In genomic region chr17:35544680-35545079, GRCm38 (mm10) we compare ENCODE assay signal across 9 mouse cellular contexts. TPM values are rescaled to one million over a fixed set of nuclear protein-coding genes. Genes with fewer than 3 reads are reported as not detected.
DNase-seq lines count a peak whose midpoint lies in the region; ATAC-seq lines count a peak whose summit lies in the region.
"Had no signal": no experiment of that assay in that cellular context is flagged by ENCODE, and none has a peak within 500 bp of the region (broad histone marks: within the 10 kb centered on the region; RNA-seq: fewer than 3 reads in every experiment).

No protein-coding gene starts in this region.

- peaks cover 1% of the 10 kb centered on the region; the same call in 1 of the 2 replicates for H3K27me3 ChIP-seq in midbrain, embryonic 10.5 days (ENCODE audit: low read depth, poor library complexity, severe bottlenecking)
- no peaks in the 10 kb centered on the region for H3K27me3 ChIP-seq in midbrain, embryonic 16.5 days (ENCODE audit: control insufficient read depth, insufficient read depth, low read depth, low read length)
- H3K27me3 ChIP-seq in hindbrain, embryonic 13.5 days = no peaks in the 10 kb centered on the region

- H3K27ac ChIP-seq in midbrain, embryonic 10.5 days (replicated peaks) = no peak overlapping the region
- H3K27ac ChIP-seq in midbrain, embryonic 16.5 days (ENCODE audit: low read length) = no peak overlapping the region
- no peak overlapping the region for H3K27ac ChIP-seq in hindbrain, embryonic 13.5 days

- no peak for ATAC-seq in midbrain, embryonic 16.5 days
- peak; percentile 36; the same call in 1 of the 2 replicates for ATAC-seq in hindbrain, embryonic 13.5 days (ENCODE audit: low FRiP score)
- ATAC-seq in inflammation-experienced regulatory T-cells, adult 6 months = no peak

- intact Hi-C loops in left cerebral cortex, postnatal 4 days (cut with DNase I) = no loop called here

- 36% methylated on average over 6 of the region's 6 CpGs for WGBS in midbrain, embryonic 10.5 days
- 33% methylated on average over 6 of the region's 6 CpGs for WGBS in midbrain, embryonic 16.5 days
- 34% methylated on average over 6 of the region's 6 CpGs for WGBS in hindbrain, embryonic 13.5 days

- H3K36me3 ChIP-seq in midbrain, embryonic 10.5 days = no peaks in the 10 kb centered on the region
- H3K36me3 ChIP-seq in midbrain, embryonic 16.5 days (ENCODE audit: control insufficient read depth, insufficient read depth, low read length) = no peaks in the 10 kb centered on the region
- H3K36me3 ChIP-seq in hindbrain, embryonic 13.5 days = no peaks in the 10 kb centered on the region

- H3K4me3 ChIP-seq in midbrain, embryonic 10.5 days = no peak overlapping the region
- H3K4me3 ChIP-seq in midbrain, embryonic 16.5 days (ENCODE audit: low read depth, low read length) = no peak overlapping the region
- H3K4me3 ChIP-seq in hindbrain, embryonic 13.5 days = no peak overlapping the region

- no peaks in the 10 kb centered on the region for H3K9me3 ChIP-seq in midbrain, embryonic 10.5 days (replicated peaks)
- H3K9me3 ChIP-seq in midbrain, embryonic 16.5 days (replicated peaks; ENCODE audit: control insufficient read depth, low read length, poor library complexity, severe bottlenecking) = no peaks in the 10 kb centered on the region
- H3K9me3 ChIP-seq in hindbrain, embryonic 13.5 days = no peaks in the 10 kb centered on the region

- H3K4me2 ChIP-seq in midbrain, embryonic 16.5 days (ENCODE audit: low read length) = no peak overlapping the region
- no peak overlapping the region for H3K4me2 ChIP-seq in hindbrain, embryonic 13.5 days

- no peak overlapping the region for H3K9ac ChIP-seq in midbrain, embryonic 16.5 days (ENCODE audit: low read depth, low read length)
- H3K9ac ChIP-seq in hindbrain, embryonic 13.5 days = no peak overlapping the region

- DNase-seq in midbrain, embryonic 10.5 days (ENCODE audit: low spot score) = peak; percentile 61
- DNase-seq in T-cell, adult 2 months (ENCODE audit: low spot score) = peak; percentile 43
- peak; percentile 67 to 75 for DNase-seq in cerebellum, postnatal 36 days
- DNase-seq in left cerebral cortex, postnatal 4 days = peak; percentile 58
- peak; percentile 66 for DNase-seq in neural tube, embryonic 10.5 days (ENCODE audit: extremely low spot score, low spot score)

- H3K4me1 ChIP-seq in midbrain, embryonic 10.5 days = peaks cover 28% of the 10 kb centered on the region
- peaks cover 4% of the 10 kb centered on the region for H3K4me1 ChIP-seq in midbrain, embryonic 16.5 days (ENCODE audit: control insufficient read depth, insufficient read depth, low read length)
- peaks cover 31% of the 10 kb centered on the region for H3K4me1 ChIP-seq in hindbrain, embryonic 13.5 days (replicated peaks)

RNA-seq across cellular contexts. Expression of gene Cdsn, which starts 7.2 kb away (rescaled TPM):
- 0.07 and 0.10 TPM in 2 replicates for polyA plus RNA-seq in midbrain, embryonic 10.5 days (2016; fragmentation: Nextera tagmentation; extraction: Ambion mirVana)
- 0.07 and 0.09 TPM in 2 replicates for polyA plus RNA-seq in midbrain, embryonic 16.5 days (2015; fragmentation: Nextera tagmentation; extraction: Ambion mirVana)
- polyA plus RNA-seq in hindbrain, embryonic 13.5 days (2015; fragmentation: Nextera tagmentation; extraction: Ambion mirVana) = 0.12 and 0.14 TPM in 2 replicates
- under 1 TPM; 0.26 to 0.36 TPM for total RNA-seq in left cerebral cortex, postnatal 4 days (2021)
- not detected for polyA plus RNA-seq in inflammation-experienced regulatory T-cells, adult 6 months (2017; shearing (Covaris generic))
- total RNA-seq: gastrocnemius, postnatal 36 days had no signal

RNA-seq across cellular contexts. Expression of gene Psors1c2, which starts 11.7 kb away (rescaled TPM):
- 1.4 and 2.0 TPM in 2 replicates for polyA plus RNA-seq in midbrain, embryonic 10.5 days (2016; fragmentation: Nextera tagmentation; extraction: Ambion mirVana)
- polyA plus RNA-seq in midbrain, embryonic 16.5 days (2015; fragmentation: Nextera tagmentation; extraction: Ambion mirVana) = 0.60 and 0.68 TPM in 2 replicates
- polyA plus RNA-seq in hindbrain, embryonic 13.5 days (2015; fragmentation: Nextera tagmentation; extraction: Ambion mirVana) = 0.68 and 1.4 TPM in 2 replicates
- 1 to 10 TPM; 1.5 to 2.4 TPM for total RNA-seq in left cerebral cortex, postnatal 4 days (2021)
- polyA plus RNA-seq in inflammation-experienced regulatory T-cells, adult 6 months (2017; shearing (Covaris generic)) = under 1 TPM in 1 of 3 experiments, not detected in 2; 0.73 TPM
- total RNA-seq: gastrocnemius, postnatal 36 days had no signal

RNA-seq across cellular contexts. Expression of gene 2300002M23Rik, which starts 22.6 kb away (rescaled TPM):
- not detected in 2 replicates for polyA plus RNA-seq in midbrain, embryonic 10.5 days (2016; fragmentation: Nextera tagmentation; extraction: Ambion mirVana)
- not detected in 2 replicates for polyA plus RNA-seq in midbrain, embryonic 16.5 days (2015; fragmentation: Nextera tagmentation; extraction: Ambion mirVana)
- polyA plus RNA-seq in hindbrain, embryonic 13.5 days (2015; fragmentation: Nextera tagmentation; extraction: Ambion mirVana) = not detected in 2 replicates
- total RNA-seq in left cerebral cortex, postnatal 4 days (2021) = not detected
- not detected for polyA plus RNA-seq in inflammation-experienced regulatory T-cells, adult 6 months (2017; shearing (Covaris generic))
- total RNA-seq: gastrocnemius, postnatal 36 days had no signal

RNA-seq across cellular contexts. Expression of gene Cchcr1, which starts 27.8 kb away (rescaled TPM):
- 23.4 and 23.6 TPM in 2 replicates for polyA plus RNA-seq in midbrain, embryonic 10.5 days (2016; fragmentation: Nextera tagmentation; extraction: Ambion mirVana)
- 3.7 and 4.0 TPM in 2 replicates for polyA plus RNA-seq in midbrain, embryonic 16.5 days (2015; fragmentation: Nextera tagmentation; extraction: Ambion mirVana)
- polyA plus RNA-seq in hindbrain, embryonic 13.5 days (2015; fragmentation: Nextera tagmentation; extraction: Ambion mirVana) = 6.3 and 7.6 TPM in 2 replicates
- total RNA-seq in left cerebral cortex, postnatal 4 days (2021) = 10 to 100 TPM; 13.6 TPM
- polyA plus RNA-seq in inflammation-experienced regulatory T-cells, adult 6 months (2017; shearing (Covaris generic)) = 1 to 10 TPM; 4.8 to 7.1 (median 6.0) TPM

RNA-seq across cellular contexts. Expression of gene Tcf19, which starts 28.1 kb away (rescaled TPM):
- polyA plus RNA-seq in midbrain, embryonic 10.5 days (2016; fragmentation: Nextera tagmentation; extraction: Ambion mirVana) = 56.7 and 58.8 TPM in 2 replicates
- 8.5 and 9.4 TPM in 2 replicates for polyA plus RNA-seq in midbrain, embryonic 16.5 days (2015; fragmentation: Nextera tagmentation; extraction: Ambion mirVana)
- 14.9 and 15.4 TPM in 2 replicates for polyA plus RNA-seq in hindbrain, embryonic 13.5 days (2015; fragmentation: Nextera tagmentation; extraction: Ambion mirVana)
- total RNA-seq in left cerebral cortex, postnatal 4 days (2021) = 1 to 10 TPM; 7.2 to 9.3 TPM
- 10 to 100 TPM; 16.6 to 68.4 (median 21.5) TPM for polyA plus RNA-seq in inflammation-experienced regulatory T-cells, adult 6 months (2017; shearing (Covaris generic))
